Mouse (Mus musculus) MEL (cell line): ENCODE data around the gene Il12rb1.

Experiments
- CTCF ChIP-seq, 3 experiments: IDR thresholded peaks in 2 of 3; conservative IDR thresholded peaks in 1 of 3; 2 replicates each; pipeline ENCODE4 v1.5.1; 2011 to 2012; ENCODE audit warnings: low read length in 3 of 3, low read depth in 2 of 3, mild to moderate bottlenecking in 2 of 3, improper control_type of control experiment in 1 of 3, inconsistent platforms in 1 of 3, mixed read lengths in 1 of 3, moderate library complexity in 1 of 3; ENCODE audit not compliant: control insufficient read depth in 1 of 3, insufficient read depth in 1 of 3, poor library complexity in 1 of 3, severe bottlenecking in 1 of 3
- EP300 ChIP-seq, 2 experiments: IDR thresholded peaks; 2 replicates each; pipeline ENCODE4 v1.6.1; 2011; ENCODE audit warnings: improper control_type of control experiment in 2 of 2, low read length in 2 of 2, low read depth in 1 of 2, mild to moderate bottlenecking in 1 of 2
- MEF2A ChIP-seq: IDR thresholded peaks from 2 replicates; pipeline ENCODE4 v1.6.1; 2014; ENCODE audit warnings: low read depth, mild to moderate bottlenecking, inconsistent platforms, low read length, improper control_type of control experiment; ENCODE audit not compliant: poor library complexity, insufficient replicate concordance, severe bottlenecking; ENCODE audit errors: extremely low read depth
- MYC ChIP-seq: IDR thresholded peaks from 2 replicates; pipeline ENCODE4 v1.6.1; 2011; ENCODE audit warnings: low read depth, mild to moderate bottlenecking, low read length, improper control_type of control experiment, moderate library complexity
- POLR2A ChIP-seq, 2 experiments: IDR thresholded peaks; 2 replicates each; pipeline ENCODE4 v1.6.1; 2011 to 2012; ENCODE audit warnings: low read length in 2 of 2, mild to moderate bottlenecking in 2 of 2, control low read depth in 1 of 2, improper control_type of control experiment in 1 of 2, low read depth in 1 of 2, moderate library complexity in 1 of 2; ENCODE audit not compliant: control insufficient read depth in 1 of 2, insufficient read depth in 1 of 2, poor library complexity in 1 of 2
- POLR2AphosphoS5 ChIP-seq: IDR thresholded peaks from 2 replicates; pipeline ENCODE4 v1.6.1; 2012; ENCODE audit warnings: low read depth, borderline replicate concordance, mild to moderate bottlenecking, inconsistent platforms, low read length, moderate library complexity, mixed read lengths
- UBTF ChIP-seq: IDR thresholded peaks from 2 replicates; pipeline ENCODE4 v1.6.1; 2012; ENCODE audit warnings: low read depth, mild to moderate bottlenecking, inconsistent platforms, low read length, improper control_type of control experiment, moderate library complexity, borderline replicate concordance; ENCODE audit not compliant: insufficient read depth
- USF2 ChIP-seq, 2 experiments: IDR thresholded peaks; 2 replicates each; pipeline ENCODE4 v1.6.1; 2011 to 2012; ENCODE audit warnings: improper control_type of control experiment in 2 of 2, low read length in 2 of 2, borderline replicate concordance in 1 of 2, inconsistent platforms in 1 of 2, low read depth in 1 of 2, mild to moderate bottlenecking in 1 of 2; ENCODE audit not compliant: insufficient read depth in 1 of 2

- TF ChIP-seq CTCF (IDR thresholded peaks at IDR 0.05 in 2 of 3, conservative IDR thresholded peaks at IDR 0.05 in 1 of 3; ENCODE audit: control insufficient read depth in 1 of 3, insufficient read depth in 1 of 3, low read depth in 2 of 3, low read length in 3 of 3, poor library complexity in 1 of 3, severe bottlenecking in 1 of 3) (peak; percentile 87 to 92 (median 89)), POLR2A (IDR thresholded peaks at IDR 0.05; ENCODE audit: control insufficient read depth in 1 of 2, insufficient read depth in 1 of 2, low read depth in 1 of 2, low read length in 2 of 2, poor library complexity in 1 of 2) (no peak), POLR2AphosphoS5 (no peak), EP300 (IDR thresholded peaks at IDR 0.05; ENCODE audit: low read depth in 1 of 2, low read length in 2 of 2) (no peak), USF2 (IDR thresholded peaks at IDR 0.05; ENCODE audit: borderline replicate concordance in 1 of 2, insufficient read depth in 1 of 2, low read depth in 1 of 2, low read length in 2 of 2) (no peak), UBTF (no peak), MYC (no peak), MEF2A (no peak)
Observed at GRCm38 (mm10) chr8:70763354-70763753, 44.9 kb upstream of the Il12rb1 start.
